Mouse (Mus musculus) heart, postnatal 14 days (tissue): Measurements from ENCODE around the gene Med27. TPM values are rescaled to one million over a fixed set of nuclear protein-coding genes. Genes with fewer than 3 reads are reported as not detected.

ENCODE experiments used
- DNase-seq, 2 experiments: peaks; one replicate each; pipeline ENCODE4 v3.0.0; 2021 to 2022
- intact Hi-C: fragments of 180-260 bp; cut with DNase I; formaldehyde crosslinking; loops from one replicate; pipeline ENCODE4 v1.15.1; 2025
- total RNA-seq, 2 experiments: library from RNA; stranded (reverse); gene quantifications; 2 replicates each; pipeline ENCODE4 v1.2.3; 2021

Gene Med27
- total RNA-seq, 2 experiments from 2014 or later = 15.2 to 15.5 TPM

GRCm38 (mm10) chr2:29425386-29425785, 78.8 kb downstream of the Med27 start:
- no peak for DNase-seq
- intact Hi-C loops = loop anchor here (5.0 kb wide), 1 partner anchor 97 kb away; no protein-coding TSS in a partner anchor

GRCm38 (mm10) chr2:29426684-29427083, 80.1 kb downstream of the Med27 start:
- intact Hi-C loops = loop anchor here (5.0 kb wide), 1 partner anchor 96 kb away; no protein-coding TSS in a partner anchor
- peak; percentile 70 to 77 for DNase-seq

- no peak for DNase-seq
- intact Hi-C loops = no loop called here
Observed at GRCm38 (mm10) chr2:29432565-29432964, 85.9 kb downstream of the Med27 start.

- intact Hi-C loops = no loop called here
- DNase-seq = no peak
Observed at GRCm38 (mm10) chr2:29436376-29436775, 89.8 kb downstream of the Med27 start.

GRCm38 (mm10) chr2:29437111-29437510, 90.5 kb downstream of the Med27 start:
- no peak for DNase-seq
- intact Hi-C loops = no loop called here

GRCm38 (mm10) chr2:29437861-29438529, 91.4 kb downstream of the Med27 start:
- intact Hi-C loops = no loop called here

GRCm38 (mm10) chr2:29438530-29438862, 91.9 kb downstream of the Med27 start:
- DNase-seq = peak in 1 of 2 experiments; percentile 29
- intact Hi-C loops = no loop called here

More at GRCm38 (mm10) chr2:29437861-29438529, 91.4 kb downstream of the Med27 start:
- DNase-seq = no peak

GRCm38 (mm10) chr2:29438986-29439385, 92.4 kb downstream of the Med27 start:
- no peak for DNase-seq
- intact Hi-C loops = no loop called here

GRCm38 (mm10) chr2:29439396-29439795, 92.8 kb downstream of the Med27 start:
- intact Hi-C loops = no loop called here
- DNase-seq = no peak

- intact Hi-C loops = no loop called here
- DNase-seq = no peak
Observed at GRCm38 (mm10) chr2:29439857-29440502, 93.4 kb downstream of the Med27 start.

GRCm38 (mm10) chr2:29442275-29442674, 95.7 kb downstream of the Med27 start:
- no peak for DNase-seq
- intact Hi-C loops = no loop called here

- intact Hi-C loops = no loop called here
Observed at GRCm38 (mm10) chr2:29443626-29444217, 97.1 kb downstream of the Med27 start.

GRCm38 (mm10) chr2:29448476-29449002, 101.9 kb downstream of the Med27 start:
- intact Hi-C loops = no loop called here
- no peak for DNase-seq

More at GRCm38 (mm10) chr2:29443626-29444217, 97.1 kb downstream of the Med27 start:
- no peak for DNase-seq

- intact Hi-C loops = no loop called here
- no peak for DNase-seq
Observed at GRCm38 (mm10) chr2:29451368-29451999, 104.9 kb downstream of the Med27 start.

GRCm38 (mm10) chr2:29453376-29453775, 106.8 kb downstream of the Med27 start:
- no peak for DNase-seq
- intact Hi-C loops = no loop called here

GRCm38 (mm10) chr2:29456631-29457320, 110.2 kb downstream of the Med27 start:
- no peak for DNase-seq
- intact Hi-C loops = no loop called here

- intact Hi-C loops = no loop called here
- no peak for DNase-seq
Observed at GRCm38 (mm10) chr2:29457677-29458076, 111.1 kb downstream of the Med27 start.

- intact Hi-C loops = no loop called here
- DNase-seq = no peak
Observed at GRCm38 (mm10) chr2:29458346-29458950, 111.8 kb downstream of the Med27 start.

GRCm38 (mm10) chr2:29459648-29460047, 113.0 kb downstream of the Med27 start:
- intact Hi-C loops = no loop called here

GRCm38 (mm10) chr2:29461841-29462240, 115.2 kb downstream of the Med27 start:
- no peak for DNase-seq
- intact Hi-C loops = no loop called here

More at GRCm38 (mm10) chr2:29459648-29460047, 113.0 kb downstream of the Med27 start:
- DNase-seq = no peak
